Mouse (Mus musculus) Patski (cell line): ENCODE data around the gene Gm28048. TPM values are rescaled to one million over a fixed set of nuclear protein-coding genes. Genes with fewer than 3 reads are reported as not detected.

ENCODE experiments used
- ATAC-seq: fragments of 100-300 bp; one replicate; pipeline ENCODE4 v1.8.0; 2021
- CTCF ChIA-PET: fragments of 350-600 bp; sonication (Branson Sonifier 250); formaldehyde crosslinking; loops from one replicate; lab custom pipeline; 2022; ENCODE audit warnings: inconsistent platforms; lab: Charles Lee
- POLR2A ChIA-PET: fragments of 350-600 bp; sonication (Branson Sonifier 250); formaldehyde crosslinking; loops from one replicate; lab custom pipeline; 2022; ENCODE audit warnings: antibody characterized with exemption, inconsistent platforms; lab: Charles Lee
- DNase-seq: peaks from one replicate; pipeline ENCODE4 v3.0.0-alpha.2; 2011; ENCODE audit warnings: low read depth, low spot score
- H3K27me3 ChIP-seq: fragments of 371-371 bp; one replicate; pipeline ENCODE4 v1.5.1; 2021
- CTCF ChIP-seq: fragments of 100-300 bp; IDR thresholded peaks from one replicate; pipeline ENCODE4 v1.5.1; 2021
- in situ Hi-C: fragments of 300-500 bp; cut with MboI; formaldehyde crosslinking; loops from 3 replicates; pipeline ENCODE4 v1.11.1; 2018; ENCODE audit warnings: low pct_unique_long_range_greater_than_20kb, mixed read lengths
- polyA plus RNA-seq: library from polyadenylated mRNA; unstranded; gene quantifications from one replicate; pipeline ENCODE4 v1.2.3, GENCODE M21; 2021

Gm28048 gene
- polyA plus RNA-seq, 1 experiment from 2014 or later, result 14.7 TPM

- in situ Hi-C loops, result no loop called here
- H3K27me3 ChIP-seq, result no peaks in the 10 kb centered on the region
- no peak for DNase-seq
- no peak for ATAC-seq
- ChIA-PET CTCF (interaction anchor here (0.9 to 1.2 kb wide), 2 partner anchors 9 to 46 kb away, joined by 3 read pairs; no protein-coding TSS in a partner anchor), POLR2A (no interaction called here)
- TF ChIP-seq CTCF, result no peak
Observed at GRCm38 (mm10) chr11:22799987-22800424, 181.9 kb downstream of the Gm28048 start.

GRCm38 (mm10) chr11:22798916-22799315, 183.0 kb downstream of the Gm28048 start:
- no peak for TF ChIP-seq CTCF
- in situ Hi-C loops, result no loop called here
- ChIA-PET POLR2A (no interaction called here), CTCF (interaction anchor here (1.5 kb wide), 1 partner anchor 11 kb away, joined by 3 read pairs; no protein-coding TSS in a partner anchor)
- DNase-seq (no peak), ATAC-seq (no peak)
- no peaks in the 10 kb centered on the region for H3K27me3 ChIP-seq

GRCm38 (mm10) chr11:22794734-22795133, 187.2 kb downstream of the Gm28048 start:
- in situ Hi-C loops, result no loop called here
- TF ChIP-seq CTCF, result no peak
- no peak for ATAC-seq
- ChIA-PET CTCF (no interaction called here), POLR2A (no interaction called here)
- no peaks in the 10 kb centered on the region for H3K27me3 ChIP-seq
- no peak for DNase-seq

- CTCF ChIA-PET, result no interaction called here
- TF ChIP-seq CTCF, result no peak
- H3K27me3 ChIP-seq, result no peaks in the 10 kb centered on the region
- POLR2A ChIA-PET, result interaction anchor here (0.8 kb wide), 1 partner anchor 65 kb away, joined by 3 read pairs; no protein-coding TSS in a partner anchor
- in situ Hi-C loops, result no loop called here
- no peak for DNase-seq
- no peak for ATAC-seq
Observed at GRCm38 (mm10) chr11:22793881-22794203, 188.0 kb downstream of the Gm28048 start.

GRCm38 (mm10) chr11:22793176-22793880, 188.6 kb downstream of the Gm28048 start:
- ChIA-PET CTCF (no interaction called here), POLR2A (interaction anchor here (0.8 kb wide), 1 partner anchor 65 kb away, joined by 3 read pairs; no protein-coding TSS in a partner anchor)
- TF ChIP-seq CTCF, result no peak
- no peak for ATAC-seq
- DNase-seq, result no peak
- in situ Hi-C loops, result no loop called here
- H3K27me3 ChIP-seq, result no peaks in the 10 kb centered on the region

- CTCF ChIA-PET, result no interaction called here
- POLR2A ChIA-PET, result no interaction called here
- no peak for TF ChIP-seq CTCF
- in situ Hi-C loops, result no loop called here
- no peak for ATAC-seq
- DNase-seq, result no peak
- no peaks in the 10 kb centered on the region for H3K27me3 ChIP-seq
Observed at GRCm38 (mm10) chr11:22792149-22792548, 189.7 kb downstream of the Gm28048 start.

- ChIA-PET CTCF (no interaction called here), POLR2A (no interaction called here)
- H3K27me3 ChIP-seq, result no peaks in the 10 kb centered on the region
- in situ Hi-C loops, result no loop called here
- no peak for DNase-seq
- no peak for TF ChIP-seq CTCF
- ATAC-seq, result no peak
Observed at GRCm38 (mm10) chr11:22791726-22792125, 190.2 kb downstream of the Gm28048 start.

GRCm38 (mm10) chr11:22787833-22788232, 194.1 kb downstream of the Gm28048 start:
- in situ Hi-C loops, result no loop called here
- ChIA-PET CTCF (no interaction called here), POLR2A (no interaction called here)
- ATAC-seq (no peak), DNase-seq (no peak)
- no peak for TF ChIP-seq CTCF
- H3K27me3 ChIP-seq, result no peaks in the 10 kb centered on the region

Other genes with a start within 250 kb of the Gm28048 start
- gene B3gnt2, start 121.1 kb downstream of the Gm28048 start, polyA plus RNA-seq, result 20.3 TPM
- gene Zrsr1, start 10.1 kb downstream of the Gm28048 start, polyA plus RNA-seq, result 23.6 TPM
- gene Commd1, start 292 bp upstream of the Gm28048 start, polyA plus RNA-seq, result 127 TPM
- gene Cct4, start 8.4 kb upstream of the Gm28048 start, polyA plus RNA-seq, result 260 TPM
- gene Fam161a, start 25.4 kb upstream of the Gm28048 start, polyA plus RNA-seq, result 3.0 TPM